Mouse (Mus musculus) left cerebral cortex, postnatal 25 days (tissue): ENCODE measurements around the gene Mid1. TPM values are rescaled to one million over a fixed set of nuclear protein-coding genes. Genes with fewer than 3 reads are reported as not detected.
A peak's percentile ranks its signal among the peaks of the same experiment; 100 is the strongest.
"Not testable (repeated sequence)": the region's sequence is repeated elsewhere in the genome, so short reads cannot be mapped to it uniquely, and the experiment has no call there.

Experiments
- DNase-seq, 2 experiments: peaks; one replicate each; pipeline ENCODE4 v3.0.0; 2022; ENCODE audit warnings: low spot score in 2 of 2, mixed read lengths in 1 of 2
- intact Hi-C: fragments of 180-260 bp; cut with DNase I; formaldehyde crosslinking; loops from one replicate; pipeline ENCODE4 v1.15.1; 2025
- total RNA-seq, 2 experiments: library from RNA; stranded (reverse); gene quantifications; 2 replicates each; pipeline ENCODE4 v1.2.3; 2021

Gene Mid1
- total RNA-seq, 2 experiments from 2014 or later = 12.7 to 14.2 TPM

DNA sequence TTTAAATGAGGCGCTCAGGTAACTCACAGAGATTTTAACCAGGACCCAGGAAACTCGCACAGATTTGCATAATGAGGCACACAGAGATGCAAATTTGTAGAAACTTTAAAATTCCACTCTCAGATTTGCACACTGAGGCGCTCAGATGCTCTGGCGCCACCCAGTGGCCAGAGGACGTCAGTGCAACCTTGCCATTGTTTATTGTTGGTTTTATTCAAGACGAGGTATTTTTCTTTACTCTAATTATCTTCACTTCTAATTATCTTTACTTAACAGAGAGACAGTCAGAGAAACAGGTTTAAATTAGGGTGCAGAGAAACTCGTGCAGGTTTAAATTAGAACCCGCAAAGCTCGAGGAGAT, 335.7 kb downstream of the Mid1 start:
- intact Hi-C loops = not testable (repeated sequence)
- DNase-seq = peak; percentile 83 to 89

DNA sequence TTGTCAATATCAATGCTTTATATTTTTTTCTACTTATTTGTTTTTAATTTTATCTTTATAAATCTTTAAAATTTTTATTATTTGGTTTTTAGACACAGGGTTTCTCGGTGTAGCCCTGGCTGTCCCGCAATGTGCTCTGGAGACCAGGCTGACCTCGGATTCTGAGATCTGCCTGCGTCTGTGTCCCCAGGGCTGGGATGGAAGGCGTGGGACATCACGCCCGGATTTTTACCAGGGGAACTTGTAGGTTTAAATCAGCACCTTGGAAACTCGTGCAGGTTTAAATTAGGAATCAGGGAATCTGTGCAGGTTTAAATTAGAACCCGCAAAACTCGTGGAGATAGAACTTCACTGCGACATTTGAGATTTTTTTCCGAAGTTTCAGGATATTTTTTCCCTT, 336.2 kb downstream of the Mid1 start:
- peak in 1 of 2 experiments; percentile 63 for DNase-seq
- intact Hi-C loops = not testable (repeated sequence)

DNA sequence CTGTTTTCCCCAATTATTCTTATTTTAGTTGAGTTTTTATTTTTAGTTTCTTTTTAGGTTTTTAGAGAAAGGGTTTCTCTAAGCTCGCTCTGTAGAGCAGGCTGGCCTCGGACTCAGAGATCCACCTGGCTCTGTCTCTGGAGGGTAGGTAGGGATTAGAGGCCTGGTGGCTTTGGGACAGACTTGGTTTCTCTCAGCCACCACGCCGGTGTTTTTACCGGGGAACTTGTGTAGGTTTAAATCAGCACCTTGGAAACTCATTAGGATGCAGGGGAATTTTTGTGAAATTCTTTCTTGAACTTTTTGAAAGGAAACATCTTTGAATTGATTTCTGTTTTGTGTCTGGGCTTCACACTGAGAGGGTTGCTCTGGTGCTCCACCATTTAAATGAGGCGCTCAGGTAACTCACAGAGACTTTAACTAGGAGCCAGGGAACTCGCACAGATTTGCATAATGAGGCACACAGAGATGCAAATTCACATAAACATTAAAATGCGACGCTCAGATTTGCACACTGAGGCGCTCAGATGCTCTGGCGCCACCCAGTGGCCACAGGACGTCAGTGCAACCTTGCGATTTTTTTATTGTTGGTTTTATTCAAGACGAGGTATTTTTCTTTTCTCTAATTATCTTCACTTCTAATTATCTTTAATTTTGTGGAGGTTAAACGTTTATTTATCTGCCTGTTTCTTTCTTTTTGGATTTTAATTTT, 336.9 kb downstream of the Mid1 start:
- intact Hi-C loops = not testable (repeated sequence)
- DNase-seq = peak; percentile 78 to 84

Other genes starting within 250 kb of the Mid1 start
- not detected for gene 4933400A11Rik, start 94.4 kb downstream of the Mid1 start, total RNA-seq